In genomic region chr15:25580731-25581130, GRCm38 (mm10) we compare ENCODE assay signal across 9 mouse cellular contexts. TPM values are rescaled to one million over a fixed set of nuclear protein-coding genes. Genes with fewer than 3 reads are reported as not detected.
DNase-seq lines count a peak whose midpoint lies in the region; ATAC-seq and TF ChIP-seq lines count a peak whose summit lies in the region.
"Had no signal": no experiment of that assay in that cellular context is flagged by ENCODE, and none has a peak within 500 bp of the region (broad histone marks: within the 10 kb centered on the region; RNA-seq: fewer than 3 reads in every experiment).

No protein-coding gene starts in this region.

- TF ChIP-seq CTCF in cerebellum, adult 2 months (IDR thresholded peaks at IDR 0.05; ENCODE audit: borderline replicate concordance, insufficient read depth, low read depth, low read length): no peak

- H3K27me3 ChIP-seq in midbrain, embryonic 13.5 days: no peaks in the 10 kb centered on the region
- no peaks in the 10 kb centered on the region for H3K27me3 ChIP-seq in midbrain, embryonic 15.5 days (replicated peaks)
- H3K27me3 ChIP-seq in cerebellum, adult 2 months (ENCODE audit: control insufficient read depth, insufficient read depth, low read length): no peaks in the 10 kb centered on the region; the same call in 1 of the 2 replicates

- no peaks in the 10 kb centered on the region for H3K9me3 ChIP-seq in midbrain, embryonic 13.5 days
- H3K9me3 ChIP-seq in midbrain, embryonic 15.5 days: no peaks in the 10 kb centered on the region
- H3K9me3 ChIP-seq: heart, embryonic 13.5 days had no signal

- DNase-seq in heart, postnatal 36 days: peak; percentile 34 to 50
- no peak for DNase-seq in cerebellum, adult 2 months
- no peak for DNase-seq in layer of hippocampus, adult 9-11 months

- 0 out of 2 replicates have a peak overlapping the region, but pooled peaks have one; percentile 2 for H3K27ac ChIP-seq in midbrain, embryonic 13.5 days
- no peak overlapping the region for H3K27ac ChIP-seq in midbrain, embryonic 15.5 days
- H3K27ac ChIP-seq in cerebellum, adult 2 months (ENCODE audit: insufficient read depth, low read length): no peak overlapping the region
- H3K27ac ChIP-seq: heart, embryonic 13.5 days; liver, embryonic 14.5 days had no signal

- no peak for ATAC-seq in midbrain, embryonic 13.5 days
- ATAC-seq in midbrain, embryonic 15.5 days (replicated peaks): no peak
- ATAC-seq in common myeloid progenitor, adult 5-6 weeks (replicated peaks; ENCODE audit: low read depth, poor library complexity, severe bottlenecking): peak; percentile 42
- peak; percentile 26 for ATAC-seq in megakaryocyte progenitor cell, adult 5-6 weeks (replicated peaks; ENCODE audit: poor library complexity)

- peaks cover 19% of the 10 kb centered on the region for H3K4me1 ChIP-seq in midbrain, embryonic 13.5 days (replicated peaks)
- no peaks in the 10 kb centered on the region for H3K4me1 ChIP-seq in midbrain, embryonic 15.5 days
- H3K4me1 ChIP-seq in cerebellum, adult 2 months (ENCODE audit: control insufficient read depth, insufficient read depth, low read length): no peaks in the 10 kb centered on the region

- intact Hi-C loops in heart, postnatal 36 days (cut with DNase I): loop anchor here (5.0 kb wide), 1 partner anchor 38 kb away; no protein-coding TSS in a partner anchor

- H3K9ac ChIP-seq in midbrain, embryonic 13.5 days (replicated peaks): no peak overlapping the region
- no peak overlapping the region for H3K9ac ChIP-seq in midbrain, embryonic 15.5 days
- H3K9ac ChIP-seq: heart, embryonic 13.5 days; liver, embryonic 14.5 days had no signal

- WGBS in midbrain, embryonic 13.5 days: 59% methylated on average over 6 of the region's 6 CpGs
- 60% methylated on average over 6 of the region's 6 CpGs for WGBS in midbrain, embryonic 15.5 days
- WGBS in cerebellum, adult 2 months: 45% methylated on average over 6 of the region's 6 CpGs

- no peak for TF ChIP-seq POLR2A in cerebellum, adult 2 months (IDR thresholded peaks at IDR 0.05; ENCODE audit: borderline replicate concordance, insufficient read depth, low read length)

- no peak overlapping the region for H3K4me2 ChIP-seq in midbrain, embryonic 13.5 days (replicated peaks)
- H3K4me2 ChIP-seq in midbrain, embryonic 15.5 days: no peak overlapping the region
- H3K4me2 ChIP-seq: heart, embryonic 13.5 days had no signal

- no peak overlapping the region for H3K4me3 ChIP-seq in midbrain, embryonic 13.5 days (replicated peaks)
- H3K4me3 ChIP-seq in midbrain, embryonic 15.5 days: no peak overlapping the region
- no peak overlapping the region for H3K4me3 ChIP-seq in cerebellum, adult 2 months (replicated peaks; ENCODE audit: insufficient read depth, low read depth, low read length)
- H3K4me3 ChIP-seq: heart, embryonic 13.5 days had no signal

- H3K36me3 ChIP-seq in midbrain, embryonic 13.5 days: no peaks in the 10 kb centered on the region
- H3K36me3 ChIP-seq in midbrain, embryonic 15.5 days (replicated peaks): no peaks in the 10 kb centered on the region
- H3K36me3 ChIP-seq: heart, embryonic 13.5 days had no signal

RNA-seq across cellular contexts. Expression of gene Myo10, which starts 41.6 kb away (rescaled TPM):
- 42.9 and 43.5 TPM in 2 replicates for polyA plus RNA-seq in midbrain, embryonic 13.5 days (2015; fragmentation: Nextera tagmentation; extraction: Ambion mirVana)
- 28.1 and 30.8 TPM in 2 replicates for polyA plus RNA-seq in midbrain, embryonic 15.5 days (2015; fragmentation: Nextera tagmentation; extraction: Ambion mirVana)
- 2.9 and 5.6 TPM in 2 replicates for total RNA-seq in common myeloid progenitor, adult 5-6 weeks (2017)
- 10 to 100 TPM; 65.4 to 82.1 TPM for total RNA-seq in heart, postnatal 36 days (2021)
- total RNA-seq in megakaryocyte progenitor cell, adult 5-6 weeks (2015): 2.4 and 2.9 TPM in 2 replicates
- 3.8 and 4.2 TPM in 2 replicates for total RNA-seq in megakaryocyte progenitor cell, adult 5-6 weeks (2017)
- polyA plus RNA-seq in cerebellum, adult 2 months (2012; rRNA removed): 30.0 TPM in 2 replicates

Comparison
In these comparisons a context has a peak if more than half of its experiments do, and no peak if none do; other contexts are left out.
1. ATAC-seq: peak in common myeloid progenitor, adult 5-6 weeks (single experiment) and megakaryocyte progenitor cell, adult 5-6 weeks (single experiment); none in midbrain, embryonic 13.5 days (single experiment) and midbrain, embryonic 15.5 days (single experiment).
2. DNase-seq: peak in heart, postnatal 36 days (2 of 2); none in cerebellum, adult 2 months (0 of 2) and layer of hippocampus, adult 9-11 months (single experiment).
3. RNA of gene Myo10, which starts 41.6 kb away (total RNA-seq): 65.4 to 82.1 TPM in heart, postnatal 36 days; 2.9 to 5.6 TPM in common myeloid progenitor, adult 5-6 weeks and 2.4 to 4.2 TPM in megakaryocyte progenitor cell, adult 5-6 weeks; every median in the first group is over 10 times any median in the second.